Mouse (Mus musculus): ENCODE data around the gene Mlf1.

The Mlf1 gene

GRCm38 (mm10) chr3:67373872-67374271 is at the start of gene Mlf1:
Gene Mlf1, plus strand, starts transcription at chr3:67374097.
- DNase-seq: peak; percentile 76 to 79

GRCm38 (mm10) chr3:67339558-67339957 is 34.3 kb upstream of the Mlf1 start:
- DNase-seq: no peak

- no peak for DNase-seq
Measured at GRCm38 (mm10) chr3:67340921-67341320, 33.0 kb upstream of the Mlf1 start.

GRCm38 (mm10) chr3:67343004-67343662 is 30.8 kb upstream of the Mlf1 start:
- DNase-seq: no peak

GRCm38 (mm10) chr3:67344599-67344998 is 29.3 kb upstream of the Mlf1 start:
- peak; percentile 47 to 51 for DNase-seq

- no peak for DNase-seq
Measured at GRCm38 (mm10) chr3:67346674-67347073, 27.2 kb upstream of the Mlf1 start.

- no peak for DNase-seq
Measured at GRCm38 (mm10) chr3:67351406-67352127, 22.3 kb upstream of the Mlf1 start.

GRCm38 (mm10) chr3:67352128-67352762 is 21.7 kb upstream of the Mlf1 start:
- DNase-seq: peak; percentile 44 to 50

GRCm38 (mm10) chr3:67352763-67353149 is 21.1 kb upstream of the Mlf1 start:
- no peak for DNase-seq

- no peak for DNase-seq
Measured at GRCm38 (mm10) chr3:67358376-67358775, 15.5 kb upstream of the Mlf1 start.

GRCm38 (mm10) chr3:67366087-67366892 is 7.6 kb upstream of the Mlf1 start:
- no peak for DNase-seq

- no peak for DNase-seq
Measured at GRCm38 (mm10) chr3:67367481-67367880, 6.4 kb upstream of the Mlf1 start.

GRCm38 (mm10) chr3:67369407-67370079 is 4.4 kb upstream of the Mlf1 start:
- no peak for DNase-seq

- DNase-seq: no peak
Measured at GRCm38 (mm10) chr3:67372194-67372593, 1.7 kb upstream of the Mlf1 start.

- no peak for DNase-seq
Measured at GRCm38 (mm10) chr3:67372781-67373180, 1.1 kb upstream of the Mlf1 start.

- no peak for DNase-seq
Measured at GRCm38 (mm10) chr3:67374360-67374778, 472 bp downstream of the Mlf1 start.

GRCm38 (mm10) chr3:67375063-67375462 is 1.2 kb downstream of the Mlf1 start, which contains the start of gene Gm17402:
Gene Gm17402, minus strand, starts transcription at chr3:67375163.
- DNase-seq: no peak

GRCm38 (mm10) chr3:67378215-67378614 is 4.3 kb downstream of the Mlf1 start:
- DNase-seq: no peak

GRCm38 (mm10) chr3:67429338-67429998 is 55.6 kb downstream of the Mlf1 start:
- DNase-seq: peak in 1 of 2 experiments; percentile 23

GRCm38 (mm10) chr3:67429999-67430380 is 56.1 kb downstream of the Mlf1 start, which contains the start of gene Gfm1:
Gene Gfm1, plus strand, starts transcription at chr3:67430096.
- DNase-seq: peak; percentile 93

- no peak for DNase-seq
Measured at GRCm38 (mm10) chr3:67434011-67434410, 60.1 kb downstream of the Mlf1 start.

- no peak for DNase-seq
Measured at GRCm38 (mm10) chr3:67447143-67447542, 73.2 kb downstream of the Mlf1 start.

Measured in cerebellum, adult 18-20 months (tissue).